Mouse (Mus musculus) right cerebral cortex, postnatal 25 days (tissue): ENCODE data around the gene Cxcl13.
A peak's percentile ranks its signal among the peaks of the same experiment; 100 is the strongest.
"Not testable (repeated sequence)": the region's sequence is repeated elsewhere in the genome, so short reads cannot be mapped to it uniquely, and the experiment has no call there.

Experiments
- DNase-seq: peaks from one replicate; pipeline ENCODE4 v3.0.0; 2022

Cxcl13 gene

GRCm38 (mm10) chr5:95956651-95957050 is at the start of gene Cxcl13:
Gene Cxcl13, plus strand, starts transcription at chr5:95956951.
- no peak for DNase-seq

- DNase-seq: no peak
Observed at GRCm38 (mm10) chr5:95911006-95911405, 45.7 kb upstream of the Cxcl13 start.

DNA sequence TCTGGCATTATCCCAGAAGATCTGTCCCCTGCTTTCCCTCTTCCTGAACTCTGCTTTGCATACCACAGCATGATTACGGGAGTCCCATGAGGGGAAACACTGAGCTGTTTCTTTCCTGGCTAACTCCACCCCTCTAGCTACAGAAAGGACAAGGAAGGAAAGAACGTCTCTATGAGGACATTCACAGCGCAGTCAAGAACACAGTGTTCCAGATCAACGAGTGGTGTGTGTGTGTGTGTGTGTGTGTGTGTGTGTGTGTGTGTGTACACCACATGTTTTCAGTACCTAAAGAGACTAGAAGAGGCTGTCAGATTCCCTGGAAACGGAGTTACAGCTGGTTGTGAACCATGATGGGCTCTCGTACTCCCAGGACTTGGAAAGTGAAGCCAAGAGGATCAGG is 38.3 kb upstream of the Cxcl13 start:
- DNase-seq: no peak

DNA sequence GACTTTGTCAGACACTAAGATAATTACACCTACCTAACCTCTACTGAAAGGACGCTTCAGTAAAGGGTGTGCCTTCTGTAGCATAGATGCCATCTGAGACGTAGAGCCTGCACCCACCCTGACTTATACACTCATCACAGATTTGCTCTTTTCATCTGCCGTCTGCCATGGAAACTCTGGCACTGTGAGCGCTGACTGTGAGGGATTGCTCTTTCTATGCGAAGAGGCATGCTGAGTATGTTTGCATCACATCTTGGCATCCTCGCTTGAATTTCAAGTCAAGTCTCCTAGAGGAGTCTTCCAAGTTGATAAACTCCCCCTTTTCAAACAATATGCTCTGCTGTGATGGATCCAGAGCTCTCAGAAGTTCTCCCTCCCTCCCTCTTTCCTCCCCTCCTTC is 32.7 kb upstream of the Cxcl13 start:
- no peak for DNase-seq

DNA sequence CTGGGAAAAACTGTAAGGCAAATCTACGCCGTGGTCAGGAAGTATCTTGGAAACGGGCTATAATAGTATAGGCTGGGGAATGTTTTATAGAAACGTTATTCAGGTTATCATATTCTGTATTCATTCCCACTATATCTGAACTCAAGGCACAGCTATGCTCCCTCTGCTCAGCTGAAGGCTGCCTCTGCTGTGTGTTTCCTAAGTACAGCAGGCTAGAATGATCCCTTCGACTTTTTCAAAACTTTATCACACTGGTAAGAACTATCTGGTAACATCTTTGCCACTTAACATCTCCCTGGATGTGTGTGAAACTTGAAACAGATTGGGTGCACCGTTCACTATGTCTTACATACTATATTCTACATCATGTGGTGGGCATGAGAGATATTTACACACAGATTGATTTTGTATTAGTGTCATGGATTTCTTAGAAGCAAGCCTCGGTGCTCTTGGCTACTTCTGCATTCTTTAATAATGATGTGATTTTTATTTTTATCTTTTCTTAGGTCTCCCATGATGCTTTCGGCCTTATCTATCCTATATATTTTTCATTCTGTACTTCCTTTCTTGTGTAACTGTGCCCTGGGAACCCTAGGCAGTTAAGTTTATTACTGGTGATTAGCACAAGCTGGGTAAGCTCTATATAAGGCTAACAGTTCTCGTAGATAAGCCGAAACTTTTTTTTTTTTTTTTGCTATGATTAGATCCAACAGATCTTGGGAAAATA is 31.4 kb upstream of the Cxcl13 start:
- DNase-seq: no peak

DNA sequence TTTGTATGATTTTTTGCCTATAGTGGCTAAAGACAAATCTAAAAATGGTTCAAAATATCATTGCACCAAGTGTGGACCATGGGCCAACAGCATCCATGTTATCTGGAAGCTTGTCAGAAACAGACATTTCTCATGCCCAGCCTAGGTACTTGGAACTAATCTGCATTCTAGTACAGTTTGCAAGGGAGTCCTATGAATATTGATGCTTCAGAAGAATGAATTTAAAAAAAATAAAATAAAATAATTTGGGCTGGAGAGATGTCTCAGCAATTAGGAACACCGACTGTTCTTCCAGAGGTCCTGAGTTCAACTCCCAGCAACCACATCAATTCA is 30.9 kb upstream of the Cxcl13 start:
- no peak for DNase-seq

DNA sequence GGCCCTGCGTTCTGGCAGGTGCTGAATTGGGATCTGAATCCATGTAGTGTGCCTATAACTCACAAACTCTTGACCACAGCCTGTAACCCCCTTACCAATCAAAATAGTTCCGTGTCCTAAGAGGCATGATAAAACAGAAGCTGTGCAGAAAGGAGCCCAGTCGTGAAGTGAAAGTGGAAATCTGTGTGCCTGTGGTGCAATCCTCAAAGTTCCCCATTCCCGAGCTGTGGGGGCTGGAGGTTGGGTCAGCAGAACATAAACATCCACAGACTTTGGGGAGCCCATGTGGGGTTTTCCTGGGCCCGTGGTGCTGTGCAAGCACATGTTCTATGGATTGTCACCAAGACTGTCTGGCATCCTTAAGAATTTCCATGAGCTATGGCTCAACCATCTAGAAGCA is 21.7 kb upstream of the Cxcl13 start:
- DNase-seq: no peak

DNA sequence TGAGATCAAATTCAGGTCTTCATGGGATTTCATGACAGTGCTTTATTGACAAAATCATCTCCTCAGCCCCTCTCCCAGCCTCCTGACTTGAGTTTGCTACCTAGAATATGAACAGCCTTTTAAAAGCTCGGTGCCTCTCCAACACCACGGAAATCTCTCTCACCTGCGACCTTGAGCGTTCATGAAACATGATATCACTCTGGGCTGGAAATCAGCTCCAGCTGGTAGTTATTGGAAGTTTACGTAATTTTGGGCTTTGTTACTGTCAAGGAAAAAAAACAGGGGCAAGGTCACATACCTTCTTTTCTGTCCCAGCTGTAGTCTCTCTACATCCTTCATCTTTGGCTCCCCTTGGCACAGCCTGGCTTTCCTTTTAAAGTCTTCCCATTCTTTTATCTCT is 20.7 kb upstream of the Cxcl13 start:
- DNase-seq: no peak

DNA sequence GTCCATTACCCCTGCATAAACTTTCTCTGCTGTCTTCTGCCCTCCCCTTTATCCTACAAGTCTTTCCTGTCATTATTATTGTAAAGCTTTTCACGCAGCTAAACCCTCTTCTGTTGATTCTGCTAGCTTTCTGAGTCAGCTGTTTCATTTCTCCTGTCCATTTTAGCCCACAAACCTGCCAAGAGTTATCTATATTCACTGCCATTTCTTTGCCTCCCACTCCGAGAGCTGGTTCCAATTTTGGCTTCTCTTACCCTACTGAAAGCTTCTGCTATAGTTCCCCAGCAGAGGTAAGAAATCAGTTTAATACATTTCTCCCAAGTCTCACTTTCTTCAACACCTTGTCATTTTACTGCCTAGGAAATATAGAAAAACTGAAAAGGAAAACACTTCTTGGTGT is 19.6 kb upstream of the Cxcl13 start:
- no peak for DNase-seq

DNA sequence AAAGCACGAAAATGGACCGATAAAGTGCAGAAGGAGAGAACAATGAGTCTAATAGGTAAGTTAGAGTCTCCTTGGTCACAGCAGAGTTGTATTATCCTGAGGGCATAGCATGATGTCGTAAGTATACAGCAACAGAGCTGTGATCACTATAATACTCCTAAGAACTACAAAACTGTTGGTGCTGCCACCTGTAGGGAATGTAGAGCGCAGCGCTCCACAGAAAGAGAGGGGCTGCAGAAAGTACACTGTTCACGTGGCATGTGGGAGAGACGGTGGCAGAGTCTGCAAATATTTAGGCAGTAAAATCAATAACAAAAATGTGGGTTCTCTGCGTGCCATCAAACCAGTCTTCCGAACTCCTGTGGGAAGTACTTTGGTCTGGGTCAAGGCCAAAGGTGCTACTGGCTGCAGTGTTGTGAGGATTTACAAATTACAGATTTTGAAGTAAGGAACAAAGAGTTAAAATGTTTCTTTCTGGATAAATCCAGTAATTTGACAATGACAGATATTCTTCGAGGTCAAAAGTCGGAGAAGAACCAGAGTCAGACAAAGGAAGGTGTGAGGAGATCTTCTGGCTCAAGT is 18.6 kb upstream of the Cxcl13 start:
- DNase-seq: no peak

DNA sequence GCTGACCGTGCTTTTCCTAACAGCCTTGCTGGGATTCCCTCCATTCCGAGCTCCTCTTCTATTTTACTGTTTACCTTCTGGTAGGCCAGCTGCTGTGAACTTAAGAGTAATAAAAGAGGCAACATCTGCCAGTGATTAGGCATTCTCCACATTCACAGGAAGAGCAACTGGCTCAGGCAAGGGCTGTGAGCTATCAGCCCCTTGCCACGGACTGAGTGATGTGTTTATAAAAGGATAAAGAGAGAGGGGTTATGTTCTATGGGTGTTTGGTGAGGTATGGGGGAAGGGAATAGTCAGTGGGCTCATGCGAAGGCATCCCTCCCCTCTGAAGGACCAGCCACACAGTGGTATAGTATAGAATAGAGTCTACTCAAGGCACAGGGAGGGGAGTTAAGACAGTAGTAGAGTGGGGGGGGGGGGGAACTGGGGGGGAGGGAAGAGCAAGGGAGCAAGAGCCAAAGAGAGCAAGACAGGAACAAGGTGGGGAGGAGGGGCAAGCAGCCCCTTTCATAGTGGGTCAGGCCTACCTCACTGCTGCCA is 16.0 kb upstream of the Cxcl13 start:
- DNase-seq: no peak

- DNase-seq: no peak
Observed at GRCm38 (mm10) chr5:95941562-95941961, 15.2 kb upstream of the Cxcl13 start.

GRCm38 (mm10) chr5:95945120-95945519 is 11.6 kb upstream of the Cxcl13 start:
- DNase-seq: no peak

DNA sequence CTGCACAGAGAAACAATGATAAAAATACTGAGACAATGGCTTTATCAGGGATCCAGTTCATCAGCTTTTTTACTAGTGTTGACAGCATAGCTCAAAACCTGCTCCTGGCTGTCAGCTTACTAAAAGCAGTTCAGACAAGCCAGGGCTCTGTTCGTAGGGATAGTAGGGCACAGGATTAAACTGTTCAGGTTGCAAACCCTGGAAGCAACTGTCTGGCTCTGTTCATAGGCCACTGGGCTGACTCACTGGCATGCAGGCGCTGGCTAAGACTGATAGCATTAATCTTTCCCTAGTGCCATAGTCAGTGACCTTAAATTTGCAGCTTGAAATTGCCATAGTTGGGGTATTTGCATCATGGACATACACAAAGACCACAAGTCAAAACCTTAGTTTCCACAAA is 10.4 kb upstream of the Cxcl13 start:
- no peak for DNase-seq

DNA sequence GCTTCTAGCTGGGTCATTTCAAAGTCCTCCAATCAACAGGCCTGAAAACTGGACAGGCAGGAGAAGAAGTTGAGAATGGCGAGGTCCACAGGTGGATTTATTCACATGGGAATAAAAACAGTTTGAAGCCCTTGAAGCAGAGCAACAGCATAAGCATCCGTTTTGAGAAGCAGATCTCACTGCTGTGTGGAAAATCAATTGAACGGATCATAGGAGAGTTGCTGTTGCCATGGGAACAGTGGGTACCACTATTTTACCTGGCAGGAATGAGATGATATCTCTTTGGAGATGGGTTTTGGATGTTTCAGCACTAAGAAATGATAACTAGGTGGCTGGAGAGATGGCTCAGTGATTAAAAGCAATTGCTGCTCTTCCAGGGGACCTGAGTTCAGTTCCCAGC is 8.1 kb upstream of the Cxcl13 start:
- DNase-seq: no peak

- peak; percentile 23 for DNase-seq
Observed at GRCm38 (mm10) chr5:95949946-95950701, 6.6 kb upstream of the Cxcl13 start.

- DNase-seq: no peak
Observed at GRCm38 (mm10) chr5:95964940-95965339, 8.2 kb downstream of the Cxcl13 start.

- DNase-seq: no peak
Observed at GRCm38 (mm10) chr5:95966621-95967020, 9.9 kb downstream of the Cxcl13 start.

DNA sequence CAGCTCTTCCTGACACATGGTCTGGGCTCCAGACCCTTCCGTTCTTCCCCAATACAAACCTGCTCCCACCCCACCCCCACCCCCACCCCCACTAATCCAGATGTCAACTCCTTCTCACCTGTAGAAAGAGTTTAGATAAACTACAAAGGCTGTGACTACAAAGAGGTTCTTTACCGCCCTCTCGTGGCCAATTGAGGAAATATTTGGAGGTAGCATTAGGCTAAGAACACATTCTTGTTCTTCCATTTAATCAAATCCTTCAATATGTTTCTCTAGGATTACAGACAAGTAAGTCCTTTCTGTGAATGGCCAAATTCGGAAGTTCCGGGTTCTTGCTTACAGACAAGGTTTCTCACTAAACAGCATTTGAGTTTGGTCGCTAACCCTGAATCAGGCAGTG is 14.1 kb downstream of the Cxcl13 start:
- no peak for DNase-seq

GRCm38 (mm10) chr5:95972208-95972607 is 15.5 kb downstream of the Cxcl13 start:
- no peak for DNase-seq

DNA sequence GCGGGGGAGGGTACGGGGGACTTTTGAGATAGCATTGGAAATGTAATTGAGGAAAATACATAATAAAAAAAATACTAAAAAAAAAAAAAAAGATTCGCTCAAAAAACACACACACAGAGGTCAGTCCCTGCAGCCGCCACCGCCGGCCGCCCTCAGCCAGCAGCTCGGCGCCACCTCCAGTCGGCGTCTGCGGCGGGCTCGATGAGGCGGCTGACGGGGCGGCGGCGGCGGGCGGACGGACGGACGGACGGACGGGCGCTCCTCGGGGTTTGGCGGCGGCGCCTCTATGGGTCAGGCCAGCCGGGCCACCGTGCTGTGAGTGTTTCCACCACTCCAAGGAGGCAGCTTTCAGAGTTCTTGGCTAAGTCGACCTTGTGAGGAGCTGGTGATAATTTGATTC is 17.1 kb downstream of the Cxcl13 start:
- not testable (repeated sequence) for DNase-seq

DNA sequence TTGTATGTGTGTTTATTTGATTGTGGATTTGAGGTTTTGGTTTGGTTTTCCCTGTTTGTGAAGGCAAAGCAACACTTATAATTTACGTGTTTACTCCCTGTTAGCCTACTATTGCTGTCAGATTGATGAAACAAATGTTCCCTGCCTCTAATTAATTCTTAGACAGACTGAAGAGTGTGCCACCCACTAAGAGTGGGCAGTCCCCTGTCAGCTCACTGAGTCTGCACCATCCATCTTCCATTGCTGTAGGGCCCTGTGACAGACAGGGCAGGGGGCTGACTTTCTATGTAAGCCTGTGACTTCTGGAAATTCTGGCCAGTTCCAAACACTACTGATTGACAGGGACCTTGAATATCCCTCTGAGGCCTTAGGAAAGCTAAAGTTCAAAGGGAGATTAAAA is 19.5 kb downstream of the Cxcl13 start:
- DNase-seq: no peak

DNA sequence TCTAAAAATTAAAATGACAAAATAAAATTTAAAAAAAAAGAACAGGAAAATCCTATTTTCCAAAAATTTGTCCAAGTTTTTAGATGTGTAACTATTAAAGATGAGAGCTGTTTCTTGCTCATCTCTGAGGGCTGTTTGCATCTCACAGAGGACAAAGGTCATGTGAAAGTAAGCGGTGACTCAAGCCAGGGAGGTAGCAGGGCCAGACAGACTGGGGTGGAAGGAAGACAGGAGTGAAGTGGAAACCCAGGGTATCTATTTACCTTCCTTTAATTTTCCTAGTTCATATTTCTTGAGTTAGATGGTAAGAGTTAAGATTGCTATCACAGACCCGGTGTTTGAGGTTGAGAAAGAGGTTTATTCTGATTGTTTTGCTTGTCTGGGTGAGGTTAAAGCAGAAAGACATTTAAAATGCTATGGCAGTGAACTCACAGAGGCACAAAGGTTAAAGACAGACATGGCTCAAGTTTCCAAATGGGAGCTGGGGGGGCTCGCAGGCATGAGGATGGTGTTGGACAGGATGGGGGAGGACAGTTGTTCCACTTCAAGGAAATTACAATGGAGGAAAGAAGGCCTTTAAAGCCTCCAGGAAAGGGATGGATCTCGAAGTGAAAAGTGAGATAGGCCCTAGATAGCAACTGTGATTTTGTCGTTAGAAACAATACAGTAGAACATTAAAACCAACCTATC is 27.2 kb downstream of the Cxcl13 start:
- no peak for DNase-seq
